Mouse (Mus musculus) heart, embryonic 11.5 days (tissue): Measurements from ENCODE around the gene Mpped2. TPM values are rescaled to one million over a fixed set of nuclear protein-coding genes. Genes with fewer than 3 reads are reported as not detected.

ENCODE experiments used
- ATAC-seq: fragments of 200-750 bp; cut with Nextera tagmentation; replicated peaks from 2 replicates; pipeline ENCODE4 v1.8.0; 2017; ENCODE audit warnings: moderate library complexity; ENCODE audit not compliant: insufficient number of reproducible peaks, low FRiP score, low TSS enrichment
- H3K27ac ChIP-seq: fragments of 300-500 bp; sonication (generic); 2 replicates; pipeline ENCODE4 v1.5.1; 2014; ENCODE audit warnings: mild to moderate bottlenecking, low read depth, low read length
- H3K27me3 ChIP-seq: fragments of 300-500 bp; sonication (generic); 2 replicates; pipeline ENCODE4 v1.6.1; 2014; ENCODE audit warnings: mild to moderate bottlenecking, low read length, mixed read lengths; ENCODE audit not compliant: control insufficient read depth, insufficient read depth
- H3K36me3 ChIP-seq: fragments of 300-500 bp; sonication (generic); 2 replicates; pipeline ENCODE4 v1.6.1; 2014; ENCODE audit warnings: mild to moderate bottlenecking, low read length, moderate library complexity, mixed read lengths; ENCODE audit not compliant: control insufficient read depth, insufficient read depth
- H3K4me1 ChIP-seq: fragments of 300-500 bp; sonication (generic); 2 replicates; pipeline ENCODE4 v1.6.1; 2014; ENCODE audit warnings: low read length; ENCODE audit not compliant: control insufficient read depth, insufficient read depth
- H3K4me2 ChIP-seq: fragments of 300-500 bp; sonication (generic); 2 replicates; pipeline ENCODE4 v1.6.1; 2014; ENCODE audit warnings: mild to moderate bottlenecking, moderate library complexity
- H3K4me3 ChIP-seq: fragments of 300-500 bp; sonication (generic); 2 replicates; pipeline ENCODE4 v1.5.1; 2014; ENCODE audit warnings: low read depth, low read length
- H3K9ac ChIP-seq: fragments of 300-500 bp; sonication (generic); 2 replicates; pipeline ENCODE4 v1.6.1; 2014; ENCODE audit warnings: mild to moderate bottlenecking, low read depth, low read length, moderate library complexity
- H3K9me3 ChIP-seq: fragments of 300-500 bp; sonication (generic); replicated peaks from 2 replicates; pipeline ENCODE4 v1.6.1; 2016; ENCODE audit warnings: low read length; ENCODE audit not compliant: control insufficient read depth
- WGBS: fragments of 180-500 bp; shearing (Covaris S2); extraction: QIAGEN DNeasy Blood & Tissue Kit; methylation state at CpG from one replicate; pipeline ENCODE4 v1.1.7; 2014; ENCODE audit not compliant: insufficient replicate concordance; 5-methylcytosine and 5-hydroxymethylcytosine counted together
- polyA plus RNA-seq: library from polyadenylated mRNA; unstranded; fragments of >200 nt; fragmentation: Nextera tagmentation; extraction: Ambion mirVana; gene quantifications from 2 replicates; pipeline ENCODE4 v1.2.1, GENCODE M21; 2014

Gene Mpped2
- polyA plus RNA-seq, 1 experiment from 2014 or later = 126 TPM

DNA sequence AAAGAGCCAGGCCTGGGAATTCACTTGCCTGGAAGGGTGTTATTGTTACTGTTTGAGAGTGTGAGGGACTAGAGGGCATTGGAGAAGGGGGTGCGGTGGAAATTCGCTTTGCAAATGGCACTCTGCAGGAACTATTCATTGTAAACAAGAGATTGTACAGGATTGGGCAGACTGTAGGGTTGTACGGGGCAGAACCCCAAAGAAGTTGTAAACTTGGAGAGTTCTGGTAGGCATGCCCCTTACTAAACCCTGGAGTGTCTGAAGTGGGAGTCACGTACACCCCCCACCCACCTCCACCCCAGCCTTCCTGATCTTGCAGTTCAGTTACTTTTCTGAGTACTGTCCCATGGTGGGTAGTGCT, 202.9 kb downstream of the Mpped2 start:
- no peak for ATAC-seq
- Histone ChIP-seq H3K27ac (no peak overlapping the region), H3K36me3 (no peaks in the 10 kb centered on the region), H3K4me1 (no peaks in the 10 kb centered on the region), H3K4me2 (no peak overlapping the region), H3K27me3 (no peaks in the 10 kb centered on the region), H3K4me3 (no peak overlapping the region), H3K9me3 (no peaks in the 10 kb centered on the region), H3K9ac (no peak overlapping the region)
- WGBS = 28% methylated on average over 4 of the region's 4 CpGs

DNA sequence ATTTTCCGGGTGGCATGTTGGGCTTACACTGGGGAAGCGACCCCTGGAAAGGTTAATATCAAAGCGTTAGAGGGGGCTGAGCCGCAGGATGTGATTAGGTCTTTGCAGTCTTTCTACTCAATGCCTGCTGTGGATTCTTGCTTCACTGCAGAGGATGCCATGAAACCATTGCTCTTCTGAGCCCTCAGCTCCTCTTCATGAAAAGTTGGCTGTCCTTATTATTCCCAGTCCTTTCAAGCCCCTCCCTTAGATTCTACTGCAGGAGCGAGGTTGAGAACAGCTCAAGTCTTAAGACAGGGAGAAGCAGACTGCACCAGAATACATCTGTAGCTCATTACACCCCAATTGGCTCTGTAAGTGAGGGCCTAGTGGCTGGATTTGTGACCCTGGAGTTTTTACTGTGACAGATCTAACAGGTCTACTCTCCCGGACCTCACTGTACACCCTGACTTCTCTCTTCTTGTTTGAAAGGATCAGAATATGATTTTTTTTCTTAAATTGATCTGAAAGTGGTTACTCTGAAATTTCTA, 218.9 kb downstream of the Mpped2 start:
- ATAC-seq = no peak
- no peaks in the 10 kb centered on the region for H3K9me3 ChIP-seq
- no peaks in the 10 kb centered on the region for H3K36me3 ChIP-seq
- H3K27ac ChIP-seq = no peak overlapping the region
- no peak overlapping the region for H3K9ac ChIP-seq
- H3K4me3 ChIP-seq = no peak overlapping the region
- H3K4me2 ChIP-seq = no peak overlapping the region
- H3K27me3 ChIP-seq = no peaks in the 10 kb centered on the region
- H3K4me1 ChIP-seq = no peaks in the 10 kb centered on the region
- 70% methylated on average over 6 of the region's 6 CpGs for WGBS
